Mouse (Mus musculus) heart, embryonic 15.5 days (tissue): ENCODE measurements around the gene Slc6a18. TPM values are rescaled to one million over a fixed set of nuclear protein-coding genes. Genes with fewer than 3 reads are reported as not detected.
A peak's percentile ranks its signal among the peaks of the same experiment; 100 is the strongest.

Source experiments
- ATAC-seq: fragments of 200-750 bp; cut with Nextera tagmentation; replicated peaks from 2 replicates; pipeline ENCODE4 v1.8.0; 2017; ENCODE audit warnings: low read depth, moderate TSS enrichment; ENCODE audit not compliant: insufficient number of reproducible peaks, insufficient read depth, low FRiP score
- H3K27ac ChIP-seq: fragments of 300-500 bp; sonication (generic); 2 replicates; pipeline ENCODE4 v1.5.1; 2015; ENCODE audit warnings: mild to moderate bottlenecking, inconsistent platforms
- H3K27me3 ChIP-seq: fragments of 300-500 bp; sonication (generic); 2 replicates; pipeline ENCODE4 v1.6.1; 2015; ENCODE audit warnings: inconsistent platforms
- H3K36me3 ChIP-seq: fragments of 300-500 bp; sonication (generic); 2 replicates; pipeline ENCODE4 v1.6.1; 2015; ENCODE audit warnings: mild to moderate bottlenecking, inconsistent platforms
- H3K4me1 ChIP-seq: fragments of 300-500 bp; sonication (generic); replicated peaks from 2 replicates; pipeline ENCODE4 v1.6.1; 2015; ENCODE audit warnings: inconsistent platforms
- H3K4me2 ChIP-seq: fragments of 300-500 bp; sonication (generic); 2 replicates; pipeline ENCODE4 v1.6.1; 2015; ENCODE audit warnings: inconsistent platforms, mild to moderate bottlenecking, moderate library complexity
- H3K4me3 ChIP-seq: fragments of 300-500 bp; sonication (generic); 2 replicates; pipeline ENCODE4 v1.5.1; 2015; ENCODE audit warnings: mild to moderate bottlenecking, inconsistent platforms
- H3K9ac ChIP-seq: fragments of 300-500 bp; sonication (generic); 2 replicates; pipeline ENCODE4 v1.6.1; 2015; ENCODE audit warnings: mild to moderate bottlenecking, inconsistent platforms
- H3K9me3 ChIP-seq: fragments of 300-500 bp; sonication (generic); replicated peaks from 2 replicates; pipeline ENCODE4 v1.6.1; 2016; ENCODE audit warnings: inconsistent platforms
- WGBS: fragments of 180-500 bp; shearing (Covaris S2); methylation state at CpG from one replicate; pipeline ENCODE4 v1.1.7; 2015; ENCODE audit warnings: mixed read lengths; 5-methylcytosine and 5-hydroxymethylcytosine counted together
- polyA plus RNA-seq: library from polyadenylated mRNA; unstranded; fragments of >200 nt; fragmentation: Nextera tagmentation; extraction: Ambion mirVana; gene quantifications from 2 replicates; pipeline ENCODE4 v1.2.1, GENCODE M21; 2015

Gene Slc6a18
- polyA plus RNA-seq: not detected in 2 replicates

DNA sequence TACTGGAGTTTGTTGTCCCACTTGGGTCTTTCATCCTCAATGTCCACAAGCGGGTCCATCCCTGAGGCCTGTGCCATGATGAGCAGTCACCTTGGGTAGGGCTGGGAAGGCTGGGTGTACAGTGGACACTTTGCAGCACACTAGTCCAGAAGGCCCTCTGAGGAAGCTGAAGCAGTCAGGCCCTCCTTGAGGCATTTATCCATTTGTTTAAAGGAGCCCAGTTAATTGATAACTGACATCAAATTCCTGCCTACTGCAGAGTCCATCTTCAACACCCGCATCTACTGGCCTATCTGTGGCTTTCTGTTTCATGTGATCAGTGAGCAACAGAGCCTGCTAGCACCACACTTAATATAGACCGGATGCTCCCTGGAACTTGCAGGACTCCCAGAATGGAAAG, at the start of gene Slc6a18:
TSS of gene Slc6a18 (minus strand) at position 171 of the 400 bp plus-strand sequence.
- H3K4me2 ChIP-seq: no peak within 1 kb of the TSS
- H3K36me3 ChIP-seq: no peaks in the 10 kb centered on the region
- H3K4me3 ChIP-seq: no peak within 1 kb of the TSS
- no peaks in the 10 kb centered on the region for H3K9me3 ChIP-seq
- H3K9ac ChIP-seq: no peak within 1 kb of the TSS
- H3K4me1 ChIP-seq: no peaks in the 10 kb centered on the region
- no peaks in the 10 kb centered on the region; the same call in 1 of the 2 replicates for H3K27me3 ChIP-seq
- H3K27ac ChIP-seq: no peak within 1 kb of the TSS
- WGBS: 72% methylated on average over 3 of the region's 3 CpGs
- ATAC-seq: no peak

DNA sequence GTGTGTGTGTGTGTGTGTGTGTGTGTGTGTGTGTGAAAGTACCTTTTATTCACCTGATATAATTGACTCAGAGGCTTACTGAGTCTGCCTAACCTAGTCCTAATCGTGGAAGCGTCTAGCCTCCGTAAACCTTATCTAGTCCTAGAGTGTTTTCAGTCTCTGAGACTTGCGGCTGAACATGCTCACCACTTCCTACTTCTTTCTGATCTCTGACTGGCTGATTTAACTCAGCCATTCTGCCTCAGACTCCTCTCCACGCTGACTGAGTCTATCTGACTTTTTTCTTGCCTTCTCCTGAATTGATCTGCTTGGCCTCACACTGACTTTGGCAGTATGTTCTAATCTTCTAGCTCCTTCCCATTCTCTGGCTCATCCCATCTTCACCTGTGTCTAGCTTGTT, 47.5 kb upstream of the Slc6a18 start:
- no peak for ATAC-seq
- Histone ChIP-seq H3K4me2 (no peak overlapping the region), H3K9ac (no peak overlapping the region), H3K9me3 (no peaks in the 10 kb centered on the region), H3K36me3 (no peaks in the 10 kb centered on the region), H3K4me3 (no peak overlapping the region), H3K27ac (no peak overlapping the region), H3K27me3 (no peaks in the 10 kb centered on the region), H3K4me1 (peaks cover 29% of the 10 kb centered on the region)
- WGBS: 37% methylated on average over 5 of the region's 5 CpGs

DNA sequence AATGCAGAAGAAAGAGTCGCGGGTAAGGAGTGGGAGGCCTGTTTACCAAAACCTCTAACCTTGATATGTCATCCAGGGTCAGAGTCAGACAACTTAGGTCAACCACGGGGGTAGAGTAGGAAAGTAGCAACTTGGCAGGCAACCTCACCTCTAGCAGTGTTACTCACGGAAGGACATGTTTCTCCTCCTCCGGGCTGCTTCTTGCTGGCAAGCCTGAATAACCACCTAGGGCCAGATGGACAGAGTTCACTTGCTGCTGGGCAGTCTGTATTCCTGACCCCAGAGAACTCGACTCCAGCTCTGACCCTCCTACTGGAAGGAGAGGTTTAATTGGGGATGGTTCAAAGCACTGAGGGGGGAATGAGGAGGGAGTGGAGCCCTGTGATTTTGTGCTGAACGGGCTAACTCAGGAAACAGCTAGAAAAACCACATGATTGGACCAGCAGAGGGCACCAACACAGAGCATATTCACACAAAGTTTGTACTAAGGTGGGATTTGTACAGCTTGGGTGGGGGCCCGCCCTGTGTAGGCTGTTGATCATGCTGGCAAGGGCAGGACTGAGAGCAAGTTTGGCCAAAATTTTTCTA, 45.4 kb upstream of the Slc6a18 start:
- WGBS: 37% methylated on average over 8 of the region's 8 CpGs
- no peaks in the 10 kb centered on the region for H3K36me3 ChIP-seq
- peaks cover 17% of the 10 kb centered on the region for H3K4me1 ChIP-seq
- H3K4me3 ChIP-seq: no peak overlapping the region
- ATAC-seq: peak; percentile 42
- no peak overlapping the region for H3K9ac ChIP-seq
- H3K27me3 ChIP-seq: no peaks in the 10 kb centered on the region
- H3K27ac ChIP-seq: 0 out of 2 replicates have a peak overlapping the region, but pooled peaks have one; percentile 19
- no peak overlapping the region for H3K4me2 ChIP-seq
- H3K9me3 ChIP-seq: no peaks in the 10 kb centered on the region

DNA sequence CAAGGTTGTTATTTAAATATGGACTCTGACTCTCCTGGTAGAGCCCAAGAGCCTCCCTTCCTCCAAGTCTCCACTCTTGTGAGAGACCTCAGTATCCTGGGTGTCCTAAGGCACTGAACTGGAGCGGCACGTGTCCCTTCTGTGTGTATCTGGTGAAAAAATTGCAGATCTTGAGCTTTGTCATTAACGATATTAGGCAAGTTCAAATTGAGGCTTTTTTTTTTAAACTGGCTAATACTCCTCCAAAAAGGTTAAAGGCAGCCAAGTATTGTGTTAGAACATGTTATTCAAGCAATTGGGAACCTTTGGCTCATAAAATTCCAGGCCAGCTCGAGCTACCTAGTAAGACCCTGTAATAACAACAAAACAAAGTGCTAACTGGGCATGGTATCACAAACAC, 42.4 kb upstream of the Slc6a18 start:
- Histone ChIP-seq H3K4me2 (no peak overlapping the region), H3K4me1 (peaks cover 10% of the 10 kb centered on the region; the same call in 1 of the 2 replicates), H3K27me3 (no peaks in the 10 kb centered on the region), H3K27ac (no peak overlapping the region), H3K9ac (no peak overlapping the region), H3K4me3 (no peak overlapping the region), H3K36me3 (no peaks in the 10 kb centered on the region), H3K9me3 (no peaks in the 10 kb centered on the region)
- 83% methylated on average over 4 of the region's 4 CpGs for WGBS
- ATAC-seq: no peak

DNA sequence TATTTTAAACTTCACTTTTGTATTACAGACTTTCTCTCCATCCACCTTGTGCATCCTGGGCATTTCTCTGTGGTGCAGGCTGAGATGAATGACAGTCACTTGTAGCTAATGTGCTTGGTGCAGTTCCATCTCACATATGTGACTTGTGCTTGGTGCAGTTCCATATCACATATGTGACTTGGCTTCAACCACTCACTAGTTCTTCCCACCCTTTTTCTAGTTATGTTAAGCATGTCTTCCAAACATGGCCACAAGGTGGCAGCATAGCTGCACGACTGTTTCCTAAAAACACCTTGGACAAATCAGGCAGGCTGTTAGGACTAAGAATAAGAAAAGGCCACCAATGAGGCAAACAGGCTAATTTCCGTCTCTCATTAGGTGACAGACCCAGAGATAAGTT, 40.4 kb upstream of the Slc6a18 start:
- Histone ChIP-seq H3K9me3 (no peaks in the 10 kb centered on the region), H3K27me3 (no peaks in the 10 kb centered on the region), H3K4me2 (no peak overlapping the region), H3K4me3 (no peak overlapping the region), H3K4me1 (peaks cover 10% of the 10 kb centered on the region; the same call in 1 of the 2 replicates), H3K36me3 (no peaks in the 10 kb centered on the region), H3K27ac (no peak overlapping the region), H3K9ac (no peak overlapping the region)
- 5% methylated on average over 2 of the region's 2 CpGs for WGBS
- ATAC-seq: no peak

DNA sequence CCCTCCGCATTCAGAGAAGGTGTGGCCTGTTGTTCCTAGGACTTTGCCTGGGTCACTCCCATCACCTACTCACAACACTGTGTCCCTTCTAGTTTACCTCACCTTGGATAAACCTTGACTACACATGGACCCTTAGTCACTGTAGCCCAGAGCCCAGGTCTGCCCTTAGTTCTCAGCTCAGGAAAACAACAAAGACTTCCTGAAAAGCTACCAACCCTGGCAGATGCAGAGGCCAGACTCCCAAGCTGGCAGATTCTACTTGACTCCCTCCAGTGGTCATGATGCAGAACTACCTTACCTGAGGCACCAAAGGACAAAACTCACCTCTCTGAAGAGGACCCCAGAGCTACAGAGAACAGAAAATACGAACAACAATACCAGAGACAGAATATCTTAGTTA, 36.2 kb upstream of the Slc6a18 start:
- WGBS: 63% methylated on average over 2 of the region's 2 CpGs
- Histone ChIP-seq H3K4me3 (no peak overlapping the region), H3K36me3 (no peaks in the 10 kb centered on the region), H3K27ac (no peak overlapping the region), H3K9me3 (no peaks in the 10 kb centered on the region), H3K9ac (no peak overlapping the region), H3K27me3 (no peaks in the 10 kb centered on the region), H3K4me1 (peaks cover 5% of the 10 kb centered on the region), H3K4me2 (no peak overlapping the region)
- no peak for ATAC-seq

DNA sequence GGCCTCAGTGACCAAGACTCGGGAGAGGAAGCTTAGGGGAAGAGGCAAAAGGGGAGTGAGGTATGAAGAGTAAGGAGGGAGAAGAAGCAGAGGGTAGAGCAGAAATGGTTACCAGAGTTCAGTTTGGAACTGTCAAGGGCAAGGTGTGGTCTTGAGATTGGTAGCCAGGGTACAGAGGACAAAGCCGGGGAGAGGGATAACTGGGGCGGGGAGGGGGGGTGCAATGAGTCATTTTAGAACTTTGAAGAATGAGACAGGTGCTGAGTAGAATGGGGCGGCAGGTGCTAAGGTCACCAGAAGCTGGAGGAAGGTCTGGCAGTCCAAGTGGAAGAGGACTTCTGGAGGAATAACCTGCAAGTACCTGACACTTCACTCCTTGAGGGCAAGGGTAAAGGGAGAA, 35.4 kb upstream of the Slc6a18 start:
- WGBS: 73% methylated on average over 4 of the region's 4 CpGs
- Histone ChIP-seq H3K9me3 (no peaks in the 10 kb centered on the region), H3K27me3 (no peaks in the 10 kb centered on the region), H3K4me3 (no peak overlapping the region), H3K9ac (no peak overlapping the region), H3K27ac (no peak overlapping the region), H3K4me2 (no peak overlapping the region), H3K36me3 (no peaks in the 10 kb centered on the region), H3K4me1 (peaks cover 5% of the 10 kb centered on the region)
- ATAC-seq: no peak

DNA sequence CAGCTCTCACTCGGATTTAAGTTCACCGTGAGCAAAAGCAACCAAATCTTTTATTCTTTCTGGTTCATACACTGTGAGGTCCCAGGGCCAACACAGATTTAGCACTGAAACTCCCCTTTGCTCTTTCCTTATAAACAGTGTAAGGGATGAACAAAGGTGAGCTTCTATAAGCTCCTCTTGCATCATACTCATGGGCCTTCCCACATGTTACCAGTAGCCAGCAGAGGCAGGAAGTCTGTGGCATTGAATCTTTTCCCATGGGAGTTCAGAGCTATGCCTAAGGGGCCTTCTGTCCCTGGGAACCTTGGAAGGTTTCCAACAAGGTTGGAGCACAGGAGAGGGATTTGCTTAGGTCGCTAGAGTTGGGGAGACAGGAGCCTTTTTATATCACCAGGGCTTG, 34.4 kb upstream of the Slc6a18 start:
- H3K27me3 ChIP-seq: no peaks in the 10 kb centered on the region
- WGBS: 64% methylated on average over 3 of the region's 3 CpGs
- H3K9ac ChIP-seq: no peak overlapping the region
- H3K27ac ChIP-seq: no peak overlapping the region
- peaks cover 5% of the 10 kb centered on the region for H3K4me1 ChIP-seq
- H3K4me2 ChIP-seq: no peak overlapping the region
- H3K9me3 ChIP-seq: no peaks in the 10 kb centered on the region
- no peak overlapping the region for H3K4me3 ChIP-seq
- H3K36me3 ChIP-seq: no peaks in the 10 kb centered on the region
- ATAC-seq: no peak

DNA sequence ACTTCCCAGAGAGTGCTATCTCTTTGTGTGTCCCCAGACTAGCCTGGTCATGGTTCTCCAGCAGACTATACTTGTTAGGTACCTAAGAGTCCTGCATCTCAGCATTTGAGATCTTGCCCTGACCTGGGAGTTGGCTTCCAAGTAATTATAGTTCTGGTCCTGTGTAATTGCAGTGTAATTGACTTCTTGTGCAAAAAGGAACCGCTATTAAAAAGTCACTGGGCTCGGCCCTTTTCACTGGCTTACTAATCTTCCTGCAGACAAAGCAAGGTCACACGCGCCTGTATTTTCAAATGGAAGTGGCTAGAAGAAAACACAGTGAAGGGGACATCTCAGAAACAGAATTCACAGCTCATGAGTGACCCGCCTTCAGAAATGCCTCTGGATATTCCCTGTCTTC, 34.0 kb upstream of the Slc6a18 start:
- H3K9ac ChIP-seq: no peak overlapping the region
- H3K4me3 ChIP-seq: no peak overlapping the region
- H3K27me3 ChIP-seq: no peaks in the 10 kb centered on the region
- H3K27ac ChIP-seq: no peak overlapping the region
- WGBS: 85% methylated on average over 5 of the region's 5 CpGs
- H3K4me2 ChIP-seq: no peak overlapping the region
- no peaks in the 10 kb centered on the region for H3K9me3 ChIP-seq
- no peaks in the 10 kb centered on the region for H3K36me3 ChIP-seq
- peaks cover 5% of the 10 kb centered on the region for H3K4me1 ChIP-seq
- no peak for ATAC-seq

DNA sequence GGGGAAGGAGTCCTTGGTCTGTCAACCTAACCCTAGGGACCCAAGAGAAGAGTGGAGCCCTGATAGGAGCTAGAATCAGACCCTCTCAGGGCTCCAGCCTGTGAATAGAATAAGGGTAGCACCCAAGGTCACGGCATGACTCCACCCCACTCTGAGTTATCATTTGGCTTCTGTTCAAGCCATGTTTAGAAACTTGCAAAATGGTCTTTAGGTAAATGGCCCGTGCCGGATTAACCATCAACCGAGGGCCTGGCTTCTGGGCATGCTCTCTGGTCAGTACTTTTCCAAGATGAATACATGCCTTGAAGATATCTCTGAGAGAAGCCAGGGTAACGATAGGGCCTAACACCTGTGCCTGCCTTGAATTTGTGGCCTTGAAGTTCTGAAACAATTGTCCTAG, 33.4 kb upstream of the Slc6a18 start:
- H3K9ac ChIP-seq: no peak overlapping the region
- no peaks in the 10 kb centered on the region for H3K27me3 ChIP-seq
- 60% methylated on average over 5 of the region's 5 CpGs for WGBS
- H3K27ac ChIP-seq: no peak overlapping the region
- peaks cover 5% of the 10 kb centered on the region for H3K4me1 ChIP-seq
- no peaks in the 10 kb centered on the region for H3K36me3 ChIP-seq
- ATAC-seq: no peak
- H3K4me3 ChIP-seq: no peak overlapping the region
- no peak overlapping the region for H3K4me2 ChIP-seq
- no peaks in the 10 kb centered on the region for H3K9me3 ChIP-seq

DNA sequence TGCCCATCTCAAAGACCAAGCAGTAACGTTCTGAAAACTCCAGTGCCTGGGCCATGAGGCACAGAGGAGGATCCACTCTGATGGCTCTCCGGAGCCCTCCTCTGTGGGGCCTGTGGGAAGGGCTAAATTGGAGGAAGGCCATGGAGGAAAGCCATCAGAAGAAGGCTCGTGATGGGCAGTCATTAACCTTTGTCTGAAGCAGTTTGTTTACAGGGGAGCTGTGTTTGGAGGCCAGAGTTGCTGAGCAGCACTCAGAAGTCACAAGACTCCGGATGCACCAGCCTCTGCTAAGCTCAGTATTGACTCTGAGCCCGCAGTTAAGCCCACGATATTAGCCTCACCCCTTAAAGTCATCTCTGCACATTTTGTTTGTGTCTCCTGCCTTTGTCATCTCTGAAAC, 31.7 kb upstream of the Slc6a18 start:
- Histone ChIP-seq H3K36me3 (no peaks in the 10 kb centered on the region), H3K9ac (no peak overlapping the region), H3K4me3 (no peak overlapping the region), H3K9me3 (no peaks in the 10 kb centered on the region), H3K4me2 (no peak overlapping the region), H3K4me1 (peaks cover 5% of the 10 kb centered on the region), H3K27ac (no peak overlapping the region), H3K27me3 (no peaks in the 10 kb centered on the region)
- no peak for ATAC-seq
- WGBS: 67% methylated on average over 6 of the region's 6 CpGs

DNA sequence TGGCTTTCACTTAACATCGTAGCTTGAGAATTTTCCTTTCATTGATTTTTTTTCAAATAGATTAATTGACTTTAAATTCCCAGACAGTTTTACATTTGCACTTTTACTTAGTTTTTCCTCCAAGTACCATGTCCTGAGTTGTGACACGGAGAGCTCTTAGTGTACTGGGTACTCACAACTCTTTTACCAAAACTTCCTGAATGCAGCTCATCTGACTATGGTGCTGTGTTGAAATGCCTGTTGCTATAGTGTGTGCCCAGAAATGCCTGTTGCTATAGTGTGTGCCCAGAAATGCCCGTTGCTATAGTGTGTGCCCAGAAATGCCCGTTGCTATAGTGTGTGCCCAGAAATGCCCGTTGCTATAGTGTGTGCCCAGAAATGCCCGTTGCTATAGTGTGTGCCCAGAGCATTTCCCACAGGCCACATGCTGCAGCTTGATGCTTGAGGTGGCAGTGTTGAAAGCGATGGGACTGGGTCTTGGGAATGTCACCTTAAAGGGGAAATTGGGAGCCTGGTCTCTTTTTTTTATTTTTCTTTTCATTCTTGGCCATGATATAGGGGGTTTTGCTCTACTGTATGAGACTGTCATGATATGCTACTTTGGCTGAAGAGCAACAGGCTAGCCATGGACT, 27.0 kb upstream of the Slc6a18 start, which contains the start of gene Slc6a19:
TSS of gene Slc6a19 (minus strand) at position 172 of the 632 bp plus-strand sequence.
- H3K4me1 ChIP-seq: no peaks in the 10 kb centered on the region
- H3K4me3 ChIP-seq: no peak within 1 kb of the TSS
- WGBS: 80% methylated on average over 7 of the region's 7 CpGs
- no peaks in the 10 kb centered on the region for H3K9me3 ChIP-seq
- H3K4me2 ChIP-seq: no peak within 1 kb of the TSS
- no peak within 1 kb of the TSS for H3K9ac ChIP-seq
- H3K27me3 ChIP-seq: no peaks in the 10 kb centered on the region
- no peak for ATAC-seq
- H3K36me3 ChIP-seq: no peaks in the 10 kb centered on the region
- H3K27ac ChIP-seq: no peak within 1 kb of the TSS
